Mouse (Mus musculus) CH12.LX (cell line): ENCODE data around the gene Taar7a. TPM values are rescaled to one million over a fixed set of nuclear protein-coding genes. Genes with fewer than 3 reads are reported as not detected.

Source experiments
- DNase-seq: peaks from one replicate; pipeline ENCODE4 v3.0.0-alpha.2; 2013; ENCODE audit errors: extremely low read depth
- H3K27ac ChIP-seq: 2 replicates; pipeline ENCODE4 v1.5.1; 2012; ENCODE audit warnings: low read depth, mild to moderate bottlenecking, control low read depth, moderate library complexity; ENCODE audit not compliant: insufficient read depth
- H3K27me3 ChIP-seq: replicated peaks from 2 replicates; pipeline ENCODE3; 2012; ENCODE audit warnings: inconsistent platforms
- H3K36me3 ChIP-seq, 2 experiments: replicated peaks in 1 of 2; 2 replicates each; pipeline versions ENCODE3 to v1.6.1; 2012; ENCODE audit warnings: inconsistent platforms in 1 of 2, low read length in 1 of 2, mild to moderate bottlenecking in 1 of 2, mixed read lengths in 1 of 2, moderate library complexity in 1 of 2; ENCODE audit not compliant: control insufficient read depth in 1 of 2, insufficient read depth in 1 of 2
- H3K4me1 ChIP-seq, 2 experiments: 2 replicates each; pipeline ENCODE4 v1.6.1; 2012; ENCODE audit warnings: inconsistent platforms in 1 of 2, moderate library complexity in 1 of 2; ENCODE audit not compliant: insufficient read depth in 2 of 2, control insufficient read depth in 1 of 2
- H3K4me2 ChIP-seq: 2 replicates; pipeline ENCODE4 v1.6.1; 2012; ENCODE audit warnings: low read depth, mild to moderate bottlenecking, control low read depth; ENCODE audit not compliant: poor library complexity, insufficient read depth, severe bottlenecking
- H3K4me3 ChIP-seq, 3 experiments: fragments of 150-350 bp in 1 of 3; sonication (generic) in 1 of 3; replicated peaks in 1 of 3; 2 replicates each; pipeline versions ENCODE3 to v1.5.1; 2011 to 2012; ENCODE audit warnings: low read depth in 2 of 3, low read length in 2 of 3, mild to moderate bottlenecking in 2 of 3, moderate library complexity in 2 of 3, control low read depth in 1 of 3, improper control_type of control experiment in 1 of 3, inconsistent platforms in 1 of 3, mixed read lengths in 1 of 3; ENCODE audit not compliant: poor library complexity in 1 of 3
- H3K79me2 ChIP-seq: replicated peaks from 2 replicates; pipeline ENCODE4 v1.6.1; 2012; ENCODE audit warnings: mild to moderate bottlenecking, moderate library complexity; ENCODE audit not compliant: control insufficient read depth, poor library complexity, insufficient read depth, severe bottlenecking; ENCODE audit errors: extremely low read depth
- H3K9ac ChIP-seq: 2 replicates; pipeline ENCODE4 v1.6.1; 2012; ENCODE audit warnings: low read depth, mild to moderate bottlenecking, control low read depth, moderate library complexity; ENCODE audit not compliant: insufficient read depth
- H3K9me3 ChIP-seq: replicated peaks from 2 replicates; pipeline ENCODE3; 2012; ENCODE audit warnings: low read length, inconsistent platforms, mixed read lengths
- BHLHE40 ChIP-seq: IDR thresholded peaks from 2 replicates; pipeline ENCODE4 v1.6.1; 2011; ENCODE audit warnings: mild to moderate bottlenecking, low read depth, low read length, improper control_type of control experiment
- CHD1 ChIP-seq: IDR thresholded peaks from 2 replicates; pipeline ENCODE4 v1.6.1; 2012; ENCODE audit warnings: low read depth, low read length, improper control_type of control experiment, inconsistent platforms
- E2F4 ChIP-seq: IDR thresholded peaks from 2 replicates; pipeline ENCODE4 v1.6.1; 2011; ENCODE audit warnings: low read depth, low read length, improper control_type of control experiment; ENCODE audit not compliant: insufficient replicate concordance
- ELF1 ChIP-seq: IDR thresholded peaks from 2 replicates; pipeline ENCODE4 v1.6.1; 2014; ENCODE audit warnings: low read depth, mild to moderate bottlenecking, inconsistent platforms, low read length, improper control_type of control experiment
- EP300 ChIP-seq: IDR thresholded peaks from 2 replicates; pipeline ENCODE4 v1.6.1; 2011; ENCODE audit warnings: low read length, improper control_type of control experiment
- ETS1 ChIP-seq: conservative IDR thresholded peaks from 2 replicates; pipeline ENCODE4 v1.6.1; 2012; ENCODE audit warnings: low read depth, mild to moderate bottlenecking, inconsistent platforms, low read length, improper control_type of control experiment, moderate library complexity
- GABPA ChIP-seq: IDR thresholded peaks from 2 replicates; pipeline ENCODE4 v1.6.1; 2012; ENCODE audit warnings: low read depth, low read length, improper control_type of control experiment, inconsistent platforms; ENCODE audit not compliant: insufficient replicate concordance
- HCFC1 ChIP-seq: IDR thresholded peaks from 2 replicates; pipeline ENCODE4 v1.6.1; 2012; ENCODE audit warnings: low read depth, mild to moderate bottlenecking, inconsistent platforms, low read length, improper control_type of control experiment
- IRF4 ChIP-seq: IDR thresholded peaks from 2 replicates; pipeline ENCODE4 v1.6.1; 2014; ENCODE audit warnings: low read depth, mild to moderate bottlenecking, inconsistent platforms, low read length, improper control_type of control experiment
- JUND ChIP-seq: conservative IDR thresholded peaks from 2 replicates; pipeline ENCODE4 v1.6.1; 2011; ENCODE audit warnings: low read depth, low read length, improper control_type of control experiment
- MAZ ChIP-seq: IDR thresholded peaks from 2 replicates; pipeline ENCODE4 v1.6.1; 2012; ENCODE audit warnings: low read depth, mild to moderate bottlenecking, inconsistent platforms, low read length, improper control_type of control experiment, moderate library complexity
- MEF2A ChIP-seq: IDR thresholded peaks from 2 replicates; pipeline ENCODE4 v1.6.1; 2014; ENCODE audit warnings: low read depth, mild to moderate bottlenecking, inconsistent platforms, low read length, improper control_type of control experiment, borderline replicate concordance
- POLR2AphosphoS2 ChIP-seq: IDR thresholded peaks from 2 replicates; pipeline ENCODE4 v1.6.1; 2011; ENCODE audit warnings: low read depth, low read length, improper control_type of control experiment
- RAD21 ChIP-seq: IDR thresholded peaks from 2 replicates; pipeline ENCODE4 v1.6.1; 2011; ENCODE audit warnings: low read depth, mild to moderate bottlenecking, low read length, improper control_type of control experiment, moderate library complexity
- RCOR1 ChIP-seq: conservative IDR thresholded peaks from 2 replicates; pipeline ENCODE4 v1.6.1; 2012; ENCODE audit warnings: low read depth, mild to moderate bottlenecking, inconsistent platforms, low read length, improper control_type of control experiment
- SMC3 ChIP-seq: IDR thresholded peaks from 2 replicates; pipeline ENCODE4 v1.6.1; 2011; ENCODE audit warnings: low read depth, low read length, improper control_type of control experiment
- UBTF ChIP-seq: IDR thresholded peaks from 2 replicates; pipeline ENCODE4 v1.6.1; 2012; ENCODE audit warnings: low read depth, mild to moderate bottlenecking, inconsistent platforms, low read length, improper control_type of control experiment, moderate library complexity
- USF1 ChIP-seq: IDR thresholded peaks from 2 replicates; pipeline ENCODE4 v1.6.1; 2014; ENCODE audit warnings: low read depth, mild to moderate bottlenecking, inconsistent platforms, low read length, improper control_type of control experiment
- ZC3H11A ChIP-seq: IDR thresholded peaks from 2 replicates; pipeline ENCODE4 v1.6.1; 2012; ENCODE audit warnings: low read depth, mild to moderate bottlenecking, inconsistent platforms, low read length, improper control_type of control experiment
- ZMIZ1 ChIP-seq: IDR thresholded peaks from 2 replicates; pipeline ENCODE4 v1.6.1; 2012; ENCODE audit warnings: low read depth, mild to moderate bottlenecking, inconsistent platforms, low read length, improper control_type of control experiment
- ZNF384 ChIP-seq: IDR thresholded peaks from 2 replicates; pipeline ENCODE4 v1.6.1; 2012; ENCODE audit warnings: low read depth, low read length, improper control_type of control experiment, inconsistent platforms
- dilution Hi-C: fragments of 300-500 bp; cut with MboI; formaldehyde crosslinking; loops from 2 replicates; pipeline ENCODE4 v1.14.3; 2020; ENCODE audit warnings: low sequenced_read_pairs; ENCODE audit not compliant: extremely low pct_unique_long_range_greater_than_20kb, extremely low pct_ligation_motif_present
- in situ Hi-C: fragments of 300-500 bp; cut with MboI; formaldehyde crosslinking; loops from 3 replicates; pipeline ENCODE4 v1.14.3; 2019; ENCODE audit warnings: low sequenced_read_pairs, low pct_ligation_motif_present, low pct_unique_long_range_greater_than_20kb, mixed read lengths
- polyA plus RNA-seq: library from polyadenylated mRNA; unstranded; fragments of >175 nt; gene quantifications from 2 replicates; pipeline ENCODE4 v1.2.1, GENCODE M21; 2012; ENCODE audit warnings: low read depth; ENCODE audit not compliant: insufficient read length
- total RNA-seq, 2 experiments: library from RNA; depleted of rRNA; stranded (reverse); fragments of 300-350 nt in 1 of 2; fragments of >200 nt in 1 of 2; gene quantifications; 2 replicates each; pipeline ENCODE4 v1.2.3; 2012 to 2014

Taar7a gene
- total and polyA plus RNA-seq, 3 experiments: not detected

GRCm38 (mm10) chr10:23964921-23965610, 28.2 kb downstream of the Taar7a start:
- no peak overlapping the region for H3K4me2 ChIP-seq
- H3K36me3 ChIP-seq: no peaks in the 10 kb centered on the region
- dilution Hi-C loops: no loop called here
- peaks cover 4 to 12% of the 10 kb centered on the region in 2 experiments for H3K4me1 ChIP-seq
- TF ChIP-seq USF1 (no peak), GABPA (no peak), JUND (no peak), RAD21 (no peak), MEF2A (no peak), ETS1 (no peak), BHLHE40 (no peak), POLR2AphosphoS2 (no peak), HCFC1 (no peak), SMC3 (no peak), EP300 (no peak), RCOR1 (no peak), IRF4 (no peak)
- no peak overlapping the region for H3K4me3 ChIP-seq
- H3K79me2 ChIP-seq: no peaks in the 10 kb centered on the region
- DNase-seq: no peak
- no peaks in the 10 kb centered on the region for H3K9me3 ChIP-seq
- no peak overlapping the region for H3K27ac ChIP-seq
- in situ Hi-C loops: loop anchor here (25.0 kb wide), 1 partner anchor 347 kb away; no protein-coding TSS in a partner anchor
- H3K9ac ChIP-seq: no peak overlapping the region
- H3K27me3 ChIP-seq: no peaks in the 10 kb centered on the region

DNA sequence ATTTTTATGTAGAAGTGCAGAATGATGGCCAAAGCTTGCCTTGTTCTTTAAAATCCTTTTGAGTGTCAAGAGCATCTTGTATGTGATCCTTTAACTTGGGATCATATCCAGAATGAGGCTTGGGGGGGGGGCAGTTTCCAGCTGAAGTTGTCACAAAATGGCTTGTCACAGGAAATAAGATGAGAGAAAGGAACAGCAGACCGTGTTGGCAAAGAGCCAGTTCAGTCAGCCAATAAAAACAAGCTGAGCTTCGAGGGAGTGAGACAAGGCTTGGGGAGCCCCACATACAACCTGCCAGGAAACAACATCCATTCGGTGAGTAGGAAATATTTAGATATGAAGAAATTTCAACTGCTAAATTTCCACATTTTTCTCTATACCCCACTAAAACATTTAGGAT, 29.8 kb downstream of the Taar7a start:
- peaks cover 4 to 12% of the 10 kb centered on the region in 2 experiments for H3K4me1 ChIP-seq
- no peak for TF ChIP-seq CHD1
- TF ChIP-seq RCOR1: no peak
- TF ChIP-seq USF1: no peak
- no peak for TF ChIP-seq SMC3
- no peak for TF ChIP-seq UBTF
- no peak for TF ChIP-seq ZMIZ1
- no peak for TF ChIP-seq ELF1
- no peak for TF ChIP-seq ZNF384
- no peak for TF ChIP-seq MAZ
- no peak for TF ChIP-seq ZC3H11A
- no peak for TF ChIP-seq ETS1
- no peak for TF ChIP-seq E2F4
- TF ChIP-seq, all 38 proteins: peak for 0
- dilution Hi-C loops: no loop called here

More for the DNA sequence above, 29.8 kb downstream of the Taar7a start:
- in situ Hi-C loops: loop anchor here (25.0 kb wide), 1 partner anchor 349 kb away; no protein-coding TSS in a partner anchor
- no peaks in the 10 kb centered on the region for H3K36me3 ChIP-seq
- H3K4me3 ChIP-seq: no peak overlapping the region
- no peaks in the 10 kb centered on the region for H3K79me2 ChIP-seq
- H3K27ac ChIP-seq: no peak overlapping the region
- H3K9me3 ChIP-seq: no peaks in the 10 kb centered on the region
- no peak overlapping the region for H3K9ac ChIP-seq
- H3K4me2 ChIP-seq: no peak overlapping the region
- no peak for DNase-seq
- no peaks in the 10 kb centered on the region for H3K27me3 ChIP-seq
